Mouse (Mus musculus) intestine, embryonic 16.5 days (tissue): Measurements from ENCODE around the gene Casz1. TPM values are rescaled to one million over a fixed set of nuclear protein-coding genes. Genes with fewer than 3 reads are reported as not detected.

Experiments used
- ATAC-seq: fragments of 200-750 bp; cut with Nextera tagmentation; 2 replicates; pipeline ENCODE4 v1.8.0; 2017; ENCODE audit warnings: moderate TSS enrichment, moderate library complexity
- H3K27ac ChIP-seq: fragments of 300-500 bp; sonication (generic); 2 replicates; pipeline ENCODE4 v1.5.1; 2014; ENCODE audit warnings: mild to moderate bottlenecking, low read length
- H3K27me3 ChIP-seq: fragments of 300-500 bp; sonication (generic); replicated peaks from 2 replicates; pipeline ENCODE4 v1.6.1; 2014; ENCODE audit warnings: low read length, control low read depth, mixed read lengths; ENCODE audit not compliant: control insufficient read depth, insufficient read depth
- H3K36me3 ChIP-seq: fragments of 300-500 bp; sonication (generic); 2 replicates; pipeline ENCODE4 v1.6.1; 2014; ENCODE audit warnings: low read length, control low read depth; ENCODE audit not compliant: control insufficient read depth, insufficient read depth
- H3K4me1 ChIP-seq: fragments of 300-500 bp; sonication (generic); 2 replicates; pipeline ENCODE4 v1.6.1; 2014; ENCODE audit warnings: low read length, control low read depth, mixed read lengths; ENCODE audit not compliant: control insufficient read depth, insufficient read depth
- H3K4me2 ChIP-seq: fragments of 300-500 bp; sonication (generic); 2 replicates; pipeline ENCODE4 v1.6.1; 2014; ENCODE audit warnings: low read depth, low read length, control low read depth
- H3K4me3 ChIP-seq: fragments of 300-500 bp; sonication (generic); 2 replicates; pipeline ENCODE4 v1.5.1; 2014; ENCODE audit warnings: mild to moderate bottlenecking, low read length
- H3K9ac ChIP-seq: fragments of 300-500 bp; sonication (generic); 2 replicates; pipeline ENCODE4 v1.6.1; 2014; ENCODE audit warnings: low read depth, low read length
- H3K9me3 ChIP-seq: fragments of 300-500 bp; sonication (generic); 2 replicates; pipeline ENCODE4 v1.6.1; 2016; ENCODE audit warnings: low read length, control low read depth; ENCODE audit not compliant: control insufficient read depth
- whole genome bisulfite sequencing: fragments of 180-500 bp; shearing (Covaris S2); extraction: QIAGEN DNeasy Blood & Tissue Kit; methylation state at CpG from one replicate; pipeline ENCODE4 v1.1.7; 2014; 5-methylcytosine and 5-hydroxymethylcytosine counted together
- polyA plus RNA-seq: library from polyadenylated mRNA; unstranded; fragments of >200 nt; fragmentation: Nextera tagmentation; extraction: Ambion mirVana; gene quantifications from 2 replicates; pipeline ENCODE4 v1.2.1, GENCODE M21; 2015

Casz1 gene
- polyA plus RNA-seq, result 4.7 and 5.9 TPM in 2 replicates

- Histone ChIP-seq H3K9ac (peak within 1 kb of the TSS; percentile 65), H3K4me3 (peak within 1 kb of the TSS; percentile 62), H3K9me3 (no peaks in the 10 kb centered on the region), H3K27me3 (peaks cover 29% of the 10 kb centered on the region), H3K36me3 (no peaks in the 10 kb centered on the region), H3K27ac (peak within 1 kb of the TSS; percentile 57), H3K4me1 (peaks cover 26% of the 10 kb centered on the region), H3K4me2 (peak within 1 kb of the TSS; percentile 95)
- peak; percentile 76 for ATAC-seq
- under 1% methylated on average over 68 of the region's 68 CpGs for WGBS
Measured at GRCm38 (mm10) chr4:148804137-148804779, at the start of gene Casz1. TSS of gene Casz1 (plus strand) at chr4:148804429.

- no peaks in the 10 kb centered on the region for H3K9me3 ChIP-seq
- no peaks in the 10 kb centered on the region for H3K4me1 ChIP-seq
- 43% methylated on average over 4 of the region's 4 CpGs for WGBS
- no peaks in the 10 kb centered on the region for H3K27me3 ChIP-seq
- no peak overlapping the region for H3K27ac ChIP-seq
- H3K4me2 ChIP-seq, result no peak overlapping the region
- H3K36me3 ChIP-seq, result no peaks in the 10 kb centered on the region
- H3K4me3 ChIP-seq, result no peak overlapping the region
- ATAC-seq, result no peak
- no peak overlapping the region for H3K9ac ChIP-seq
Measured at GRCm38 (mm10) chr4:148758863-148759262, 45.4 kb upstream of the Casz1 start.

- WGBS, result 83% methylated on average over 7 of the region's 7 CpGs
- no peak overlapping the region for H3K4me3 ChIP-seq
- H3K4me2 ChIP-seq, result no peak overlapping the region
- no peak overlapping the region for H3K9ac ChIP-seq
- ATAC-seq, result no peak
- no peaks in the 10 kb centered on the region for H3K4me1 ChIP-seq
- H3K27me3 ChIP-seq, result no peaks in the 10 kb centered on the region
- H3K36me3 ChIP-seq, result no peaks in the 10 kb centered on the region
- no peaks in the 10 kb centered on the region for H3K9me3 ChIP-seq
- no peak overlapping the region for H3K27ac ChIP-seq
Measured at GRCm38 (mm10) chr4:148760152-148760551, 44.1 kb upstream of the Casz1 start.

- ATAC-seq, result no peak
- WGBS, result 71% methylated on average over 21 of the region's 21 CpGs
- Histone ChIP-seq H3K4me1 (0 out of 2 replicates have a peak, but pooled peaks cover 4% of the 10 kb centered on the region), H3K9ac (no peak overlapping the region), H3K4me2 (no peak overlapping the region), H3K27ac (no peak overlapping the region), H3K4me3 (no peak overlapping the region), H3K9me3 (no peaks in the 10 kb centered on the region), H3K27me3 (peaks cover 8% of the 10 kb centered on the region), H3K36me3 (no peaks in the 10 kb centered on the region)
Measured at GRCm38 (mm10) chr4:148766021-148766775, 38.0 kb upstream of the Casz1 start.

- H3K4me2 ChIP-seq, result no peak overlapping the region
- H3K27ac ChIP-seq, result no peak overlapping the region
- H3K4me1 ChIP-seq, result 0 out of 2 replicates have a peak, but pooled peaks cover 4% of the 10 kb centered on the region
- no peak overlapping the region for H3K9ac ChIP-seq
- no peaks in the 10 kb centered on the region for H3K36me3 ChIP-seq
- H3K9me3 ChIP-seq, result no peaks in the 10 kb centered on the region
- peaks cover 17% of the 10 kb centered on the region for H3K27me3 ChIP-seq
- 39% methylated on average over 8 of the region's 8 CpGs for WGBS
- no peak overlapping the region for H3K4me3 ChIP-seq
- ATAC-seq, result no peak
Measured at GRCm38 (mm10) chr4:148767655-148768305, 36.4 kb upstream of the Casz1 start.

GRCm38 (mm10) chr4:148768649-148769048 lies 35.6 kb upstream of the Casz1 start:
- Histone ChIP-seq H3K4me3 (no peak overlapping the region), H3K36me3 (no peaks in the 10 kb centered on the region), H3K4me1 (0 out of 2 replicates have a peak, but pooled peaks cover 4% of the 10 kb centered on the region), H3K4me2 (no peak overlapping the region), H3K27me3 (peaks cover 19% of the 10 kb centered on the region), H3K27ac (no peak overlapping the region), H3K9ac (no peak overlapping the region), H3K9me3 (no peaks in the 10 kb centered on the region)
- no peak for ATAC-seq
- 74% methylated on average over 10 of the region's 10 CpGs for WGBS

GRCm38 (mm10) chr4:148770582-148771408 lies 33.4 kb upstream of the Casz1 start:
- H3K4me1 ChIP-seq, result 0 out of 2 replicates have a peak, but pooled peaks cover 4% of the 10 kb centered on the region
- no peak overlapping the region for H3K27ac ChIP-seq
- peaks cover 25% of the 10 kb centered on the region for H3K27me3 ChIP-seq
- ATAC-seq, result 0 out of 2 replicates have a peak, but pooled peaks have one; percentile 10
- H3K4me2 ChIP-seq, result no peak overlapping the region
- H3K9me3 ChIP-seq, result no peaks in the 10 kb centered on the region
- no peak overlapping the region; the same call in 1 of the 2 replicates for H3K9ac ChIP-seq
- no peaks in the 10 kb centered on the region for H3K36me3 ChIP-seq
- no peak overlapping the region for H3K4me3 ChIP-seq
- WGBS, result 16% methylated on average over 21 of the region's 21 CpGs

- no peak overlapping the region for H3K9ac ChIP-seq
- no peak overlapping the region for H3K27ac ChIP-seq
- no peaks in the 10 kb centered on the region for H3K9me3 ChIP-seq
- H3K36me3 ChIP-seq, result no peaks in the 10 kb centered on the region
- H3K27me3 ChIP-seq, result peaks cover 30% of the 10 kb centered on the region
- H3K4me2 ChIP-seq, result no peak overlapping the region
- no peak for ATAC-seq
- H3K4me1 ChIP-seq, result 0 out of 2 replicates have a peak, but pooled peaks cover 4% of the 10 kb centered on the region
- WGBS, result 7% methylated on average over 14 of the region's 14 CpGs
- no peak overlapping the region for H3K4me3 ChIP-seq
Measured at GRCm38 (mm10) chr4:148771409-148771929, 32.8 kb upstream of the Casz1 start.
